Mouse (Mus musculus) thymus, adult 2 months (tissue): ENCODE data around the gene Mien1. TPM values are rescaled to one million over a fixed set of nuclear protein-coding genes. Genes with fewer than 3 reads are reported as not detected.

Source experiments
- DNase-seq: peaks from one replicate; pipeline ENCODE4 v3.0.0; 2021
- H3K27ac ChIP-seq: fragments of 200-500 bp; 2 replicates; pipeline ENCODE4 v1.5.1; 2012; ENCODE audit warnings: low read length, control low read depth; ENCODE audit not compliant: control insufficient read depth, insufficient read depth
- H3K27me3 ChIP-seq: fragments of 200-500 bp; 2 replicates; pipeline ENCODE4 v1.6.1; 2012; ENCODE audit warnings: mild to moderate bottlenecking, low read length, moderate library complexity, mixed read lengths; ENCODE audit not compliant: control insufficient read depth, insufficient read depth
- H3K36me3 ChIP-seq: fragments of 200-500 bp; 2 replicates; pipeline ENCODE4 v1.6.1; 2012; ENCODE audit warnings: mild to moderate bottlenecking, low read length, moderate library complexity; ENCODE audit not compliant: control insufficient read depth, insufficient read depth
- H3K4me1 ChIP-seq: fragments of 200-500 bp; replicated peaks from 2 replicates; pipeline ENCODE4 v1.6.1; 2012; ENCODE audit warnings: low read length; ENCODE audit not compliant: control insufficient read depth, insufficient read depth
- H3K4me3 ChIP-seq: fragments of 200-500 bp; 2 replicates; pipeline ENCODE4 v1.5.1; 2012; ENCODE audit warnings: mild to moderate bottlenecking, low read length, control low read depth, moderate library complexity; ENCODE audit not compliant: control insufficient read depth, insufficient read depth
- CTCF ChIP-seq: fragments of 200-500 bp; IDR thresholded peaks from 2 replicates; pipeline ENCODE4 v1.5.1; 2012; ENCODE audit warnings: mild to moderate bottlenecking, control low read depth, low read length, moderate library complexity, borderline replicate concordance; ENCODE audit not compliant: control insufficient read depth, poor library complexity, insufficient read depth; ENCODE audit errors: extremely low read depth
- POLR2A ChIP-seq: fragments of 200-500 bp; IDR thresholded peaks from 2 replicates; pipeline ENCODE4 v1.6.1; 2012; ENCODE audit warnings: mild to moderate bottlenecking, low read length, control low read depth, moderate library complexity; ENCODE audit not compliant: control insufficient read depth, poor library complexity, insufficient read depth; ENCODE audit errors: extremely low read depth
- WGBS: fragments of 180-500 bp; shearing (Covaris S2); methylation state at CpG from one replicate; pipeline ENCODE4 v1.1.7; 2018; 5-methylcytosine and 5-hydroxymethylcytosine counted together
- polyA plus RNA-seq: library from polyadenylated mRNA; depleted of rRNA; stranded (reverse); fragments of >200 nt; gene quantifications from 2 replicates; pipeline ENCODE4 v1.2.3, GENCODE M21; 2012; rRNA removed

Mien1 gene
- polyA plus RNA-seq = 70.5 and 96.7 TPM in 2 replicates

GRCm38 (mm10) chr11:98438331-98439158 is at the start of gene Mien1:
TSS of gene Mien1 (minus strand) at chr11:98438991.
- Histone ChIP-seq H3K27ac (0 out of 2 replicates have a peak within 1 kb of the TSS, but pooled peaks have one; percentile 35), H3K4me3 (peak within 1 kb of the TSS; percentile 95), H3K4me1 (peaks cover 7% of the 10 kb centered on the region), H3K36me3 (peaks cover 4% of the 10 kb centered on the region; the same call in 1 of the 2 replicates), H3K27me3 (no peaks in the 10 kb centered on the region)
- DNase-seq = peak; percentile 93
- TF ChIP-seq CTCF (peak; percentile 94), POLR2A (peak; percentile 41; the same call in 1 of the 2 replicates)
- WGBS = 4% methylated on average over 43 of the region's 43 CpGs

GRCm38 (mm10) chr11:98487526-98488040 is 48.8 kb upstream of the Mien1 start:
- H3K27ac ChIP-seq = peak overlapping the region; percentile 75
- no peak overlapping the region for H3K4me3 ChIP-seq
- peaks cover 36% of the 10 kb centered on the region for H3K4me1 ChIP-seq
- TF ChIP-seq CTCF (no peak), POLR2A (no peak)
- WGBS = 8% methylated on average over 5 of the region's 5 CpGs
- no peak for DNase-seq
- H3K27me3 ChIP-seq = no peaks in the 10 kb centered on the region
- H3K36me3 ChIP-seq = peaks cover 54% of the 10 kb centered on the region

GRCm38 (mm10) chr11:98485749-98486148 is 47.0 kb upstream of the Mien1 start:
- DNase-seq = no peak
- Histone ChIP-seq H3K27me3 (no peaks in the 10 kb centered on the region), H3K27ac (no peak overlapping the region), H3K4me3 (no peak overlapping the region), H3K36me3 (peaks cover 60% of the 10 kb centered on the region), H3K4me1 (peaks cover 32% of the 10 kb centered on the region)
- WGBS = 96% methylated on average over 2 of the region's 2 CpGs
- TF ChIP-seq CTCF (no peak), POLR2A (no peak)

DNA sequence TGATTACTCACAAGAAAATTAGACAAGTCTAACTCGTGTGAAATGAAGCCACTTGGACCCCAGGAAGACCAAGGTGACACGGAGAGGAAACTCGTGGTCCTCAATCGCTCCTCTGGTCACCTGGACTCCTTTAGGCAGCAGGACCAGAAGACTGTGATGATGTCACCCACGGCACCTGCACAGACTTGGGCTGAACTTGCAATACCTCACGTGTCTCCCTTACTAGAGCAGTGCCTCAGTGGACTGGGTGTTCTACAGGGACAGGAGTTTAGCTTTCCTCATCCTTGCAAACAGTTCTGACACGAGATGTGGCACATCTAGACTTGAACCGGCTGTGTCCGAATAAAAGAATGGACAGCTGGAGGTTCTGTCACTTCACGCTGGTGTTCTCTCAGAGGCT is 43.3 kb upstream of the Mien1 start:
- no peak for DNase-seq
- Histone ChIP-seq H3K4me3 (no peak overlapping the region), H3K36me3 (peaks cover 39% of the 10 kb centered on the region), H3K27me3 (no peaks in the 10 kb centered on the region), H3K27ac (no peak overlapping the region), H3K4me1 (peaks cover 36% of the 10 kb centered on the region)
- no peak for TF ChIP-seq POLR2A
- no peak for TF ChIP-seq CTCF
- WGBS = 81% methylated on average over 10 of the region's 10 CpGs

DNA sequence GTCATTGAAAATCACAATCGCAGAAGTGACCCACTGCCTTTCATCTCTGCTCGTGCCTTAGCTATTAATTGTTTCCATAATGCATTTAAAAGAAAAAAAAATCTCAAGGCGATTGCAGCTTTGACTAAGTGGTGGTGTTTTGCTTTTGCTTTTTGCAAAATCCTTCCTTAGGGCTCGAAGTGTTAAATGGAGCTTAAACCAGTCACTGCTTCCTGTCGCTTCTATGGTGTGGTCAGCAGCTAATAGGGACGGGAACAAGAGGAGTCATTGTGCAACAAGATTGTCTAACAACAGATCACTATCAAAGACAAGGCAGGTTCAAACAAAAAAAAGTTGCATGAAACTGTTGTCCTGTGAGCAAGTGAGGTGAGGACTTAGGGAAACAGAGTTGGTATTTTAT is 42.4 kb upstream of the Mien1 start:
- no peaks in the 10 kb centered on the region for H3K27me3 ChIP-seq
- no peak overlapping the region for H3K4me3 ChIP-seq
- H3K36me3 ChIP-seq = peaks cover 37% of the 10 kb centered on the region
- 75% methylated on average over 6 of the region's 6 CpGs for WGBS
- no peak for TF ChIP-seq CTCF
- DNase-seq = no peak
- no peak overlapping the region for H3K27ac ChIP-seq
- H3K4me1 ChIP-seq = peaks cover 39% of the 10 kb centered on the region

DNA sequence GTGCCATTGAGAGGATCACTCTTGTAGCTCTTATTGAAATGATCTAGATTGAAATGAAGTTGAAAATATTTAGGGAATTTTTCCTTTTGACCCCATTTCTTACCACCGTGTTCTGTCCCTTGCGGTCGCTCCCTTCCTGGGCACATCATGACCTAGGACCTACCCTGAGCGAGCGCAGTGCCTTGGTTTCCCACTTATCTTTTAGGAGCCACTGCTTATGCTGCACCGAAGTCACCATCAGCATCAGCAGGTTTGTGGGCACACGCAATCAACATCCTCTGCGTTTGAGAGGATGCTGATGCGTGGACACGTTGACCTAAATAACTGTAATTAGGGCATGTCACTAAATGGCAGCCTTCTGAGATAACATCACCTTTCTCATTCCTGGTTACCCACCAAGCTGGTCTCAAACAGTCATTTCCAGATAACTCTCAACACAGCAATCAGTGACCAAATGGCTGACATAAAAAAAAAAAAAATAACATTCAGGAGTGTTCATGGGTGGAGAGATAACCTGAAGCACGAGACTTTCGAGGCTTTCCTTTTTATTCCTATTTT is 41.2 kb upstream of the Mien1 start:
- Histone ChIP-seq H3K4me3 (no peak overlapping the region), H3K4me1 (peaks cover 35% of the 10 kb centered on the region), H3K27me3 (no peaks in the 10 kb centered on the region), H3K27ac (peak overlapping the region; percentile 67), H3K36me3 (peaks cover 25% of the 10 kb centered on the region)
- TF ChIP-seq POLR2A (no peak), CTCF (no peak)
- DNase-seq = no peak
- 89% methylated on average over 12 of the region's 12 CpGs for WGBS
